Mouse (Mus musculus) hindbrain, embryonic 11.5 days (tissue): ENCODE results near the gene Scamp2. TPM values are rescaled to one million over a fixed set of nuclear protein-coding genes. Genes with fewer than 3 reads are reported as not detected.

Source experiments
- ATAC-seq: fragments of 200-750 bp; cut with Nextera tagmentation; 2 replicates; pipeline ENCODE4 v1.8.0; 2017; ENCODE audit warnings: mild to moderate bottlenecking, moderate TSS enrichment, moderate library complexity; ENCODE audit not compliant: low FRiP score
- DNase-seq: peaks from one replicate; pipeline ENCODE4 v3.0.0-alpha.2; 2015; ENCODE audit warnings: low spot score
- H3K27ac ChIP-seq: fragments of 300-500 bp; sonication (generic); 2 replicates; pipeline ENCODE4 v1.5.1; 2014; ENCODE audit warnings: mild to moderate bottlenecking, low read depth, low read length
- H3K27me3 ChIP-seq: fragments of 300-500 bp; sonication (generic); 2 replicates; pipeline ENCODE4 v1.6.1; 2014; ENCODE audit warnings: mild to moderate bottlenecking, low read length, moderate library complexity, mixed read lengths; ENCODE audit not compliant: control insufficient read depth, insufficient read depth
- H3K36me3 ChIP-seq: fragments of 300-500 bp; sonication (generic); 2 replicates; pipeline ENCODE4 v1.6.1; 2014; ENCODE audit warnings: mild to moderate bottlenecking, low read length, moderate library complexity, mixed read lengths; ENCODE audit not compliant: control insufficient read depth, insufficient read depth
- H3K4me1 ChIP-seq: fragments of 300-500 bp; sonication (generic); replicated peaks from 2 replicates; pipeline ENCODE4 v1.6.1; 2014; ENCODE audit warnings: low read length, mixed read lengths; ENCODE audit not compliant: control insufficient read depth, insufficient read depth
- H3K4me2 ChIP-seq: fragments of 300-500 bp; sonication (generic); replicated peaks from 2 replicates; pipeline ENCODE4 v1.6.1; 2014; ENCODE audit warnings: mild to moderate bottlenecking, low read depth, low read length
- H3K4me3 ChIP-seq: fragments of 300-500 bp; sonication (generic); 2 replicates; pipeline ENCODE4 v1.5.1; 2014; ENCODE audit warnings: low read depth, low read length
- H3K9ac ChIP-seq: fragments of 300-500 bp; sonication (generic); 2 replicates; pipeline ENCODE4 v1.6.1; 2014; ENCODE audit warnings: low read depth, low read length
- H3K9me3 ChIP-seq: fragments of 300-500 bp; sonication (generic); 2 replicates; pipeline ENCODE4 v1.6.1; 2016; ENCODE audit warnings: low read length; ENCODE audit not compliant: control insufficient read depth
- WGBS: fragments of 180-500 bp; shearing (Covaris S2); extraction: QIAGEN DNeasy Blood & Tissue Kit; methylation state at CpG from one replicate; pipeline ENCODE4 v1.1.7; 2014; 5-methylcytosine and 5-hydroxymethylcytosine counted together
- polyA plus RNA-seq: library from polyadenylated mRNA; unstranded; fragments of >200 nt; fragmentation: Nextera tagmentation; extraction: Ambion mirVana; gene quantifications from 2 replicates; pipeline ENCODE4 v1.2.1, GENCODE M21; 2014

Scamp2 gene
- polyA plus RNA-seq, 1 experiment from 2014 or later, result 57.8 TPM

DNA sequence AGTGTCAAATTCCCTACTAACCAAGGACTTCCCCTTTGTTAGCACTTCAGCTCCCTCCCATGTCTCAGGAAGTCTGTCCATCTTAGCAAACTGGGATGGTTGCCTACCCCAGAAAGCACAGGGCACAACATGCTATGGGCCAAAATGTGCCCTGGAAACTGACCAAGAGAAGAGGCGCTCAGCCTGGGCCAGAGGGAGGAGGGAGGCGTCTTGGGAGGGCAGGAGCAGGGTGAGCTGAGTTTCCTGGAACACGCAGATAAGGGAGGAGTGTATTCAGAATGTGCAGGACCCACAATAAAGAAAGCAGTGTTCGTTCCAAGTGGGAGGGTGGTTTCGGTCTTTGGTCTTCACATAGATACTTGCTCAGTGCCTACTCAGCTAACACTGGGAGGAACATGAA is 13.5 kb upstream of the Scamp2 start:
- ATAC-seq (no peak), DNase-seq (no peak)
- H3K36me3 ChIP-seq, result 0 out of 2 replicates have a peak, but pooled peaks cover 9% of the 10 kb centered on the region
- WGBS, result 86% methylated on average over 5 of the region's 5 CpGs
- H3K4me1 ChIP-seq, result peaks cover 4% of the 10 kb centered on the region
- H3K9ac ChIP-seq, result no peak overlapping the region
- H3K4me3 ChIP-seq, result no peak overlapping the region
- H3K27ac ChIP-seq, result no peak overlapping the region
- no peak overlapping the region for H3K4me2 ChIP-seq
- H3K27me3 ChIP-seq, result no peaks in the 10 kb centered on the region
- H3K9me3 ChIP-seq, result no peaks in the 10 kb centered on the region

DNA sequence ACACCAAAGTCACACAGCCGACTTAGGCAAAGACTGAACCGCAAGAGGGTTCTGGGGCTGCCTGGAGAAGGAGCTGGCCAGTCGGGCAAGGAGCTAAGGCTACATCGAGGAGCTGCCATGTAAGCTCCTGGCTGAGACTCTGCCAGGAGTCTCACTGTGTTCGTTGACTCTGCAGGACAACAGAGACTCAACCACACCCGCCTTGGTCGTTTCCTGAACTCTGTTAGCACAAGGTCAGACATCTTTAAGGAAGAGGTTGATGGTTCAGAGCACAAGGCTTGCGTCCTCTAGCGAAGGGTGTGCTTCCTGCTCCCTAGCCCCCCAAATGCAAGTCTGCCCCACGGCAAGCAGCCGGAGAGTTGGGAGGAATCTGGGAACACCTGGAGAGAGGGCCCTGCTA is 12.9 kb upstream of the Scamp2 start:
- H3K4me2 ChIP-seq, result no peak overlapping the region
- ATAC-seq (no peak), DNase-seq (no peak)
- H3K4me1 ChIP-seq, result peaks cover 4% of the 10 kb centered on the region
- no peak overlapping the region for H3K9ac ChIP-seq
- no peaks in the 10 kb centered on the region for H3K9me3 ChIP-seq
- no peak overlapping the region for H3K27ac ChIP-seq
- WGBS, result 85% methylated on average over 11 of the region's 11 CpGs
- no peaks in the 10 kb centered on the region for H3K27me3 ChIP-seq
- 0 out of 2 replicates have a peak, but pooled peaks cover 9% of the 10 kb centered on the region for H3K36me3 ChIP-seq
- H3K4me3 ChIP-seq, result no peak overlapping the region

DNA sequence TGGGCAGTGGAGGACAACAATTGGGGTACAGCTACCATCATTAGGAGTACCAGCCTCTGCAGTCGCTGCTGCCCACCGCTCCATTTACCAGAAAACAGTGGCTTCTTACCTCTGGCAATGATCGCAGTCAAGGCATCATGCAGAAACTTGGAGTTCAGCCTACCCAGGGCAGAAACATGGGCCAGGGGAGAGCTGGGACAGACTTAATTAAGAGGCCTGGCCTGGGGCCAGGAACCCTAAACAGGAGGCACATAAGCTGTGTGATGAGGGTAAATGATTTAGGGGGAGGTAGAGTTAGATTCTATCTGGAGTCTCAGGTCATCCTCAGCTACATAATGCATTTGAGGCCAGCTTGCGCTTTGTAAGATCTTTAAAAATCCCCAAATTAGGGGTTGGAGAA is 11.6 kb upstream of the Scamp2 start:
- no peak for ATAC-seq
- WGBS, result 95% methylated on average over 4 of the region's 4 CpGs
- Histone ChIP-seq H3K27me3 (no peaks in the 10 kb centered on the region), H3K27ac (no peak overlapping the region), H3K36me3 (0 out of 2 replicates have a peak, but pooled peaks cover 6% of the 10 kb centered on the region), H3K4me3 (no peak overlapping the region), H3K4me2 (no peak overlapping the region), H3K9me3 (no peaks in the 10 kb centered on the region), H3K9ac (no peak overlapping the region), H3K4me1 (peaks cover 4% of the 10 kb centered on the region)
- DNase-seq, result no peak

DNA sequence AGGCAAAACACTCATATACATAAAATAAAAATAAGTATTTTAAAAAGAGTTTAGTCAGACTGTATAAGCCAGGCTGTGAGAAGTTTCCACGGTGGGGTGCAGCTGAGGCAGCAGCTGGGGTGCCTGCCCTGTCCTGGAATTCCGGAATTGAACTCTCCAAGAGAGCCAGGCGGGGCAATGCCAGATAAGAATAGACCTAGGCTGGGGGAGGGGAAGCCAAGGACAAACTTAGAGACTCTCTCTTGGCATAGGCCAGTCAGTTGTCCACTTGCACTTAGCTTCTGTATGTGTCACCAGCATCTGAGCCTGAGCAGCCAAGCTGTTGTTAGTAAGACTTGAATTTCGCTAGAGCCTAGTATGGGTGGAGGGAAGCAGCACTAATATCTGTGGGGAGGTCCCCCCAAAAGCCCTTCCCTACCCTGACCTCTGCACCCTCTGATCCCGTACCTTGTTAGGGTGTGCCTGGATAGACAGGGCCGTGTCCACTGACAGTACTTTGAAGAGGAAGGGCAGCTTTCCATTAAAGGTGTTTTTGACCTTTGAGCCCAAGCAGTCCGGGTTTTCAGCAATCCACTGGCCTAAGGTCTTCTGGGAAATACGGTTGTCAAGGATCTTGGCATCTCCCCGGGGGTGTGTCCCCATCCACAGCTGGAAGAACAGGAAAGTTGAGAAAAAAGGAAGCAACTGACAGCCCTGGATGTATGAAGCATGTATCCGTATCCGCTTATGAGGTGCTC is 10.4 kb upstream of the Scamp2 start:
- no peak overlapping the region for H3K27ac ChIP-seq
- no peak overlapping the region for H3K4me2 ChIP-seq
- peaks cover 4% of the 10 kb centered on the region for H3K4me1 ChIP-seq
- ATAC-seq, result no peak
- H3K27me3 ChIP-seq, result no peaks in the 10 kb centered on the region
- H3K4me3 ChIP-seq, result no peak overlapping the region
- DNase-seq, result no peak
- no peaks in the 10 kb centered on the region for H3K9me3 ChIP-seq
- H3K9ac ChIP-seq, result no peak overlapping the region
- H3K36me3 ChIP-seq, result 0 out of 2 replicates have a peak, but pooled peaks cover 6% of the 10 kb centered on the region
- 93% methylated on average over 11 of the region's 11 CpGs for WGBS

DNA sequence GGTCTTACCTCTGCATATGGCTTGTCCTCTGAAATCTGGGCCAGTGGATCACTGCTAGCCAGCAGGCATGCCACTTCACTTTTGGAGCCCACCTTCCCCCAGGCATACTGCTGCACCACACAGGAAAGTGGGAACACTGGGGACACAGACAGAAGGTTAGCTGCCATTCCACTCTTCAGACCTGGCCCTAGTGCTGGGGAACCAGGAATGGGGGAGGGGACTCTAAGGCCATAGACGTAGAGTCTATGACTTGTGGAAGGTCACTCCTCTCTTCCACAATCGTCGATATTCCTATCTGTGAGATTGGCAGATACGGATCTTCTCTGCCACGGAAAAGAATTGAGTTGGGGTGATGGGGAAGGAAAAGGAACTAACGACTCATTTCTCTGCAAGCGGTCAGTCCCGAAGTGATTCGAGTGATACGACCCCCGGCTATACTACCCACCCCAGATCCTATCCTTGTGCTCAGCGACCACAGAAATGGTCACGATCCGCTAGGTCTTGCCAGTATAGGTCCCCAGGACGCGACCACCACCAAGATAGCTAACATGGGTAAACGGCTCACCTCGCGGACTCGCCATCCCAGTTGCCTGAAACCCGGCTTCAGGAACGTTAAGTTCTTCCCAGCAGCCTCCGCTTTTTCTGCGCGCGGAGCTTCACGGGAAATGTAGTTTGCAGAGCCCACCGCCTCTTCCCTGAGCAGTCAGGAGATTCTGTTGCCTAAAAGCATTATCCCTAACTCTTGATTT is 8.4 kb upstream of the Scamp2 start, which contains the start of gene Mpi:
Gene Mpi, minus strand, starts transcription at position 625 of the 749 bp plus-strand sequence.
- Histone ChIP-seq H3K4me2 (peak within 1 kb of the TSS; percentile 67), H3K4me3 (peak within 1 kb of the TSS; percentile 75), H3K27ac (no peak within 1 kb of the TSS), H3K36me3 (0 out of 2 replicates have a peak, but pooled peaks cover 2% of the 10 kb centered on the region), H3K4me1 (peaks cover 4% of the 10 kb centered on the region), H3K27me3 (no peaks in the 10 kb centered on the region), H3K9me3 (no peaks in the 10 kb centered on the region), H3K9ac (peak within 1 kb of the TSS; percentile 80)
- DNase-seq, result peak; percentile 86
- peak; percentile 66; the same call in 1 of the 2 replicates for ATAC-seq
- 1% methylated on average over 28 of the region's 28 CpGs for WGBS

DNA sequence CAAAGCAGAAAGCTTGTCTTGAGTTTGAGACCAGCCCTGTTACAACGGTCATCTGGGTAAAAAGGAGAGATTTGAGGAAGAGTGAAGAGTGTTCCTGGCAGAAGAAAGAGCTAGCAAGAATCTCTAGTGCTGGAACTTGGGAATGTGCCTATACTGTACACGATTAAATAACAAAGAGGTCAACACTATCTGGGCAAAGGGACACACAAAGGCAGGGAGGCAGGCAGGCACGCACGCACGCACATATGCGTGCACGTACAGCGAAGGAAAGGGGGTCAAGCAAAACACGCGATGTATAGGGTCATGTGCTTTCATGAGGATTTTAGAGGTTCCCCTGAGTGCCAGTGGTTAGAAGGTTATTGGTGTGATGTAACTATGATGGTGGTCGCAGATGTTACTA is 7.6 kb upstream of the Scamp2 start:
- Histone ChIP-seq H3K9ac (no peak overlapping the region), H3K4me1 (peaks cover 4% of the 10 kb centered on the region), H3K9me3 (no peaks in the 10 kb centered on the region), H3K36me3 (0 out of 2 replicates have a peak, but pooled peaks cover 2% of the 10 kb centered on the region), H3K27ac (no peak overlapping the region), H3K27me3 (no peaks in the 10 kb centered on the region), H3K4me2 (no peak overlapping the region), H3K4me3 (no peak overlapping the region)
- ATAC-seq (no peak), DNase-seq (no peak)
- 67% methylated on average over 11 of the region's 11 CpGs for WGBS

DNA sequence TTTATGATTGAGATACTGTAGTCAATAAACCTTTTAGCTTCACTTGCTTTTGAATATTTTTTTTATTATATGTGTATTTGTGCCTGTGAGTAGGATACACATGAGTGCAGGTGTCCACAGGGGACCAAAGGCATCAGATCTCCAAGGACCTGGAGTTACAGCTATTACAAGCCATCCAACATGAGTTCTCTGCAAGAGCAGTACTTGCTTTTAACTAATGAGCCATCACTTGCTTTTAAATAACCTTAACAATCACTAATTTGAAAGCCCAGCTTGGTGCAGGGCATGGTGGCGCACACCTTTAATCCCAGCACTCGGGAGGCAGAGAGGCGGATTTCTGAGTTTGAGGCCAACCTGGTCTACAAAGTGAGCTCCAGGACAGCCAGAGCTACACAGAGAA is 6.0 kb upstream of the Scamp2 start:
- WGBS, result 35% methylated on average over 3 of the region's 3 CpGs
- ATAC-seq, result no peak

DNA sequence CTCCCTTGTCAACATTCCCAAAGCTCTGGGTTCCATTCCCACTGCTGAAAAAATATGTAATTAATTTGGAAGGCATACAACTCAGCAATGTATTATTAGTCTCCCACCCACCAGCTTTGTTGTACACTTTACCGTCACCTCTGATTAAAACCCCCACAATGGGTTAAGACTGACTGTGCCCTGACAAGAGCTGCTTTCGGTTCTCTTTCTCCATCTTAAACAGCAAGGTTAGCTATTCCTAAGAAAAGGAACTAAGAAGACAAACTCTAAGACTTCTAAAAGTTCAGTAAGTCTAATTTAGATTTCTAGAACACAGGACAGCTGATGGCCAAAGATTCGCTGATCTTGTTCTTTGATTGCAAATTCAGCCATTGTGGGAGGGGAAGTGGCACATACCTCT is 3.5 kb upstream of the Scamp2 start:
- DNase-seq, result no peak
- ATAC-seq, result no peak
- WGBS, result 80% methylated on average over 3 of the region's 3 CpGs
- Histone ChIP-seq H3K4me1 (peaks cover 5% of the 10 kb centered on the region; the same call in 1 of the 2 replicates), H3K9ac (no peak overlapping the region), H3K27me3 (no peaks in the 10 kb centered on the region), H3K4me3 (no peak overlapping the region), H3K9me3 (no peaks in the 10 kb centered on the region), H3K4me2 (no peak overlapping the region), H3K36me3 (no peaks in the 10 kb centered on the region), H3K27ac (no peak overlapping the region)

More for the DNA sequence above, 6.0 kb upstream of the Scamp2 start:
- no peaks in the 10 kb centered on the region for H3K36me3 ChIP-seq
- H3K27ac ChIP-seq, result no peak overlapping the region
- DNase-seq, result no peak
- no peaks in the 10 kb centered on the region for H3K27me3 ChIP-seq
- no peak overlapping the region for H3K9ac ChIP-seq
- peaks cover 4% of the 10 kb centered on the region for H3K4me1 ChIP-seq
- no peaks in the 10 kb centered on the region for H3K9me3 ChIP-seq
- no peak overlapping the region for H3K4me3 ChIP-seq
- no peak overlapping the region for H3K4me2 ChIP-seq
